Mouse (Mus musculus): ENCODE results near the gene Nav2. TPM values are rescaled to one million over a fixed set of nuclear protein-coding genes. Genes with fewer than 3 reads are reported as not detected.

Gene Nav2
- polyA plus RNA-seq, 1 experiment from 2014 or later, result 4.1 TPM

DNA sequence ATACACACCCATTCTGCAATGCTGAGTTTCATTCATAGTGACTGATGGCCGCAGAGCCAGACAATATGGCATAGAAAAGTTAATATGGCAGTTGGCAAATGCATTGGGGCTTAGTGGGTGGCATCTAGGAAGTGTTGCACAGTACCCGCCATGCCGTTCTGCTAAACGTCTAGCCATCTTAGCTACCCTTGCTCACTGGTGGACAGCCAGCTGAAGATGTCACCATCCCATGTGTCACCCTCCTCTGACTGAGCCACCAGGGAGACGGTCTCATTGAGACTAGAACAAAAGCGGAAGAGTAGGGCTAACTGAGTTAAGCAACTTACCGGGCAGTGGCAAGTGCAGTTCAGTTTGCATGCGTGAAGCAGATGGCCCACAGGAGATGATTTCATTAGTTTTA lies 428.2 kb downstream of the Nav2 start:
- Histone ChIP-seq H3K4me2 (ENCODE audit: low read depth, low read length) (no peak overlapping the region), H3K4me1 (ENCODE audit: control insufficient read depth, low read depth, low read length) (no peaks in the 10 kb centered on the region; the same call in 1 of the 2 replicates), H3K4me3 (ENCODE audit: low read depth, low read length) (no peak overlapping the region), H3K9ac (ENCODE audit: low read depth, low read length) (no peak overlapping the region), H3K27me3 (ENCODE audit: control insufficient read depth, insufficient read depth, low read depth, low read length) (no peaks in the 10 kb centered on the region), H3K27ac (ENCODE audit: low read length) (no peak overlapping the region), H3K9me3 (replicated peaks; ENCODE audit: control insufficient read depth, low read length) (no peaks in the 10 kb centered on the region), H3K36me3 (ENCODE audit: control insufficient read depth, insufficient read depth) (no peaks in the 10 kb centered on the region)
- 76% methylated on average over 8 of the region's 8 CpGs for WGBS (ENCODE audit: insufficient replicate concordance)
- no peak for ATAC-seq (ENCODE audit: low read depth)

DNA sequence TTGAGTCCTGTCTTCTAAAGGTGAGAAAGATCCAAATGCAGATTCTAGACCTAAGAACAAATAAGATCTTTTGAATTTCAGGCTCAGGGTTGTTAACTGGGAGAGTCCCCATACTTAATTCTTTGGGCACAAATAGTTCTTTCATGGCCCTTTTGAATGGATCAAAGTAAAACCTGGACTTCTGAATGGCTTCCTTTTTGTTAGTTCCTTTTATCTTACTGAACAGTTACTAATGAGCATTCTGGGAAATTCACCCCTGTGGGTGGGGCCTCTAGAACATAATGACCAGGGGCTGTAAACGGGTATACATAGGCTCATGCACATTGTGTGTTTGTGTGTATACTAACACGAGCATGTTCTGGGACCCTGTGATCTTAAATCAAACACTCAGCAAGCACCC lies 429.2 kb downstream of the Nav2 start:
- ATAC-seq (ENCODE audit: low read depth), result no peak
- Histone ChIP-seq H3K9ac (ENCODE audit: low read depth, low read length) (no peak overlapping the region), H3K4me2 (ENCODE audit: low read depth, low read length) (no peak overlapping the region), H3K4me1 (ENCODE audit: control insufficient read depth, low read depth, low read length) (no peaks in the 10 kb centered on the region; the same call in 1 of the 2 replicates), H3K9me3 (replicated peaks; ENCODE audit: control insufficient read depth, low read length) (no peaks in the 10 kb centered on the region), H3K36me3 (ENCODE audit: control insufficient read depth, insufficient read depth) (no peaks in the 10 kb centered on the region), H3K27ac (ENCODE audit: low read length) (no peak overlapping the region), H3K4me3 (ENCODE audit: low read depth, low read length) (no peak overlapping the region), H3K27me3 (ENCODE audit: control insufficient read depth, insufficient read depth, low read depth, low read length) (no peaks in the 10 kb centered on the region)
- WGBS (ENCODE audit: insufficient replicate concordance), result 31% methylated on average over 2 of the region's 2 CpGs

DNA sequence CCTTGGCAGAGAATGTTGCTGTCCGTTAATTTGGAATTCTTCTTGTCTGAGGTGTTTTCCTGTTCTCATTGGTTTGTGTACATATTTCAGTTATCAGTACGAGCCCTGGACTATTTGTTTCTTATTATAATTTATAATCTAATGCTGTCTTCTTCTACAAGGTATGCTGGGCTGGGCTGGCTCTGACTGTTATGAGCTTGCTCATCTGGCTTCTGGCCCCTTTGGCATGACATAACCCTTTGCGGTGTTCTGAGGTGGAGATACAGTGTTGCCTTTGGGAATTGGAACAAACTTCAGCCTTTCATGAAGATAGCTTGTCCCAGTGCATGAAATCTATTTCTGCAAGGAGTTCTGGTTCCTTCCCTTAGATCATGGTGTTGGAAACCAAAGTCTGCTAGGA lies 431.4 kb downstream of the Nav2 start:
- ATAC-seq (ENCODE audit: low read depth), result no peak
- H3K4me1 ChIP-seq (ENCODE audit: control insufficient read depth, low read depth, low read length), result peaks cover 3% of the 10 kb centered on the region
- WGBS (ENCODE audit: insufficient replicate concordance), result 61% methylated on average over 3 of the region's 3 CpGs
- no peaks in the 10 kb centered on the region for H3K36me3 ChIP-seq (ENCODE audit: control insufficient read depth, insufficient read depth)
- H3K4me3 ChIP-seq (ENCODE audit: low read depth, low read length), result no peak overlapping the region
- H3K9me3 ChIP-seq (replicated peaks; ENCODE audit: control insufficient read depth, low read length), result no peaks in the 10 kb centered on the region
- no peak overlapping the region for H3K9ac ChIP-seq (ENCODE audit: low read depth, low read length)
- H3K27me3 ChIP-seq (ENCODE audit: control insufficient read depth, insufficient read depth, low read depth, low read length), result no peaks in the 10 kb centered on the region; the same call in 1 of the 2 replicates
- no peak overlapping the region for H3K4me2 ChIP-seq (ENCODE audit: low read depth, low read length)
- H3K27ac ChIP-seq (ENCODE audit: low read length), result no peak overlapping the region

DNA sequence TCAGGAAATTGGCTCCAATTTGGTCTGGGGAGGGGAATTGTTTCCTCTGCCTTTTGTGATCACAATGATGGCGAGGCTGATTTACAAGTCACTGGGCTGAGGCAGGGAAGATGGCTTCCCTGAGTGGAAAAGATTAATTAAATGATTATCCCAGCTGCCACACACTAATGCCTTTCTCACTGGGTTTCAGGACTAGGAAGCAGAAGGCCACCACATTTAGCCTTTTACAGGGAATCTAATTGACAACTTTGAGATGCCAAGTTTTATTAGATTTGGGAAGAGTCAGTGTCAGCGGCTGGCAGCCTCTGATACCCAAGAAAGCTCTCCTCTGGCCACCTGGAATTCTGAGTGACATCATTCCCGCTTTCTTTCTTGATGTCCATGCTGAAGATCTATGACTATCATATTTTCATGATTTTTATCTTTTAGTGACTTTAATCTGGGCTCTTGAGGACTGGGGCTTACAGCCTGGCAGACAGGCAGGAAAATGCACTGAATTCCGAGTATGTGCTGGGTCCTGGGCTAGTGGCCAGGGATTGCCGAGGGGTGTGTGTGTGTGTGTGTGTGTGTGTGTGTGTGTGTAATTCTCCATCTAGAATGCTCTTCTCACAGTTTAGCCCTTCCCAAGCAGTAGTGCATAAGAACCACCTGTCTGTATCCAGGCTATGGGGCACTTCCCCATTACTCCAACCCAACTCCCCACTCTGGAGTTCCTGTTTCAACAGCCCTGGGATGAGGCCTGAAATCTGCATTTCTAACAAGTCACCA lies 432.8 kb downstream of the Nav2 start:
- H3K36me3 ChIP-seq (ENCODE audit: control insufficient read depth, insufficient read depth), result no peaks in the 10 kb centered on the region
- 54% methylated on average over 5 of the region's 5 CpGs for WGBS (ENCODE audit: insufficient replicate concordance)
- H3K27ac ChIP-seq (ENCODE audit: low read length), result no peak overlapping the region
- no peak overlapping the region for H3K4me2 ChIP-seq (ENCODE audit: low read depth, low read length)
- H3K27me3 ChIP-seq (ENCODE audit: control insufficient read depth, insufficient read depth, low read depth, low read length), result no peaks in the 10 kb centered on the region; the same call in 1 of the 2 replicates
- H3K9ac ChIP-seq (ENCODE audit: low read depth, low read length), result no peak overlapping the region
- no peak overlapping the region for H3K4me3 ChIP-seq (ENCODE audit: low read depth, low read length)
- ATAC-seq (ENCODE audit: low read depth), result no peak
- H3K4me1 ChIP-seq (ENCODE audit: control insufficient read depth, low read depth, low read length), result peaks cover 3% of the 10 kb centered on the region; the same call in 1 of the 2 replicates
- H3K9me3 ChIP-seq (replicated peaks; ENCODE audit: control insufficient read depth, low read length), result no peaks in the 10 kb centered on the region

DNA sequence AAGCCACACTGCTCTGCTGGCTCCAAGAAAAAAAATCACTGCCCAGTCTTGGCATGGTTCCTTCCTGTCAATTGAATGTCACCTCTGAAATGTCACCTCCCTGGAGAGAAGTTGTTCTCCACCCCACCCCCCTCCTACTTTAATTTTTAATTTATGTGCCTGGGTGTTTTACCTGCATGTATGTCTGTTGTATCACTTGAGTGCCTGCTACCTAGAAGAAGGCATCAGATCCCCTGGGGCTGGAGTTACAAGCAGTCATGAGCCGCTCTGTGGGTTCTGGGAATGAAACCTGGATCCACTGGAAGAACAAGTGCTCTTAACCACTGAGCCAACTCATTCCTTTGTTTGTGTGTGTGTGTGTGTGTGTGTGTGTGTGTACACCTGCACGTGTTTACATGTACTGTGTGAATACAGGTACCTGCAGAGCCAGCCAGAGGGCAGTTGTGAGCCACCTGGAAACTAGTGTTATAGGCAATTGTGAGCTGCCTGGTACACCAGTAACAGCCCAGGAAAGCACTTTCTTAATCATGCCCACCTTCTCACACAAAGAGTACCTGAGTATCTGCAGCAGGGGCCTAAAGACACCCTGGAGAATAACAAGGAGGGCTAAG lies 433.5 kb downstream of the Nav2 start:
- no peak overlapping the region for H3K4me3 ChIP-seq (ENCODE audit: low read depth, low read length)

DNA sequence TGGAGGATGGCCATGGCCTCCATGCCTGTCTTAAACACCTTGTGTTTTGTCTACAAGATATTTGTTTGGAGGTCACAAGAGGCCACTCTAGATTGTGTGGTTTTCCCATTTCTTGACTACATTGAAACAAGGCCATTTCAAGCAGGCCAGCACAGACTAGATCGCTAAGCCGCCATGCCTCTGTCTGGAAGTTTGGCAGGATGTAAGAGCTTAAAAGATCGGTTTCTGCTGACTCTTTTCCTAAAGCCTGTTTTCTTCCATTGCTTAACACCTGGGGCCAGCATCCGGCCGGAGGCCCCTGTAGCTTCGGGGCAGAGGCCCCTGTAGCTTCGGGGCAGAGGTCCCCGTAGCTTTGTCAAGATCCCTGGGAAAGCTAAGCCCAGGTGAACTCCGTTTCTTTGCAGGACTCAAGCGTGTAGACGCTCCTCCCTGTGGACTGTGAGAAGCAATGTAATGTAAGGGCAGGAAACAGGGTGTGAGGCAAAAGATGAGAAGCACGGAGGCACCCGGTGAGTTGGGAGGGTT lies 434.1 kb downstream of the Nav2 start:
- Histone ChIP-seq H3K4me1 (ENCODE audit: control insufficient read depth, low read depth, low read length) (peaks cover 3% of the 10 kb centered on the region; the same call in 1 of the 2 replicates), H3K9ac (ENCODE audit: low read depth, low read length) (no peak overlapping the region), H3K4me2 (ENCODE audit: low read depth, low read length) (no peak overlapping the region), H3K36me3 (ENCODE audit: control insufficient read depth, insufficient read depth) (no peaks in the 10 kb centered on the region), H3K27ac (ENCODE audit: low read length) (no peak overlapping the region), H3K4me3 (ENCODE audit: low read depth, low read length) (no peak overlapping the region), H3K9me3 (replicated peaks; ENCODE audit: control insufficient read depth, low read length) (no peaks in the 10 kb centered on the region), H3K27me3 (ENCODE audit: control insufficient read depth, insufficient read depth, low read depth, low read length) (no peaks in the 10 kb centered on the region; the same call in 1 of the 2 replicates)
- 41% methylated on average over 13 of the region's 13 CpGs for WGBS (ENCODE audit: insufficient replicate concordance)
- ATAC-seq (ENCODE audit: low read depth), result peak; percentile 19; the same call in 1 of the 2 replicates

More for the DNA sequence above, 433.5 kb downstream of the Nav2 start:
- no peaks in the 10 kb centered on the region for H3K36me3 ChIP-seq (ENCODE audit: control insufficient read depth, insufficient read depth)
- no peak overlapping the region for H3K27ac ChIP-seq (ENCODE audit: low read length)
- no peaks in the 10 kb centered on the region for H3K9me3 ChIP-seq (replicated peaks; ENCODE audit: control insufficient read depth, low read length)
- WGBS (ENCODE audit: insufficient replicate concordance), result 57% methylated on average over 2 of the region's 2 CpGs
- peaks cover 3% of the 10 kb centered on the region; the same call in 1 of the 2 replicates for H3K4me1 ChIP-seq (ENCODE audit: control insufficient read depth, low read depth, low read length)
- H3K9ac ChIP-seq (ENCODE audit: low read depth, low read length), result no peak overlapping the region
- H3K4me2 ChIP-seq (ENCODE audit: low read depth, low read length), result no peak overlapping the region
- H3K27me3 ChIP-seq (ENCODE audit: control insufficient read depth, insufficient read depth, low read depth, low read length), result no peaks in the 10 kb centered on the region; the same call in 1 of the 2 replicates
- no peak for ATAC-seq (ENCODE audit: low read depth)

DNA sequence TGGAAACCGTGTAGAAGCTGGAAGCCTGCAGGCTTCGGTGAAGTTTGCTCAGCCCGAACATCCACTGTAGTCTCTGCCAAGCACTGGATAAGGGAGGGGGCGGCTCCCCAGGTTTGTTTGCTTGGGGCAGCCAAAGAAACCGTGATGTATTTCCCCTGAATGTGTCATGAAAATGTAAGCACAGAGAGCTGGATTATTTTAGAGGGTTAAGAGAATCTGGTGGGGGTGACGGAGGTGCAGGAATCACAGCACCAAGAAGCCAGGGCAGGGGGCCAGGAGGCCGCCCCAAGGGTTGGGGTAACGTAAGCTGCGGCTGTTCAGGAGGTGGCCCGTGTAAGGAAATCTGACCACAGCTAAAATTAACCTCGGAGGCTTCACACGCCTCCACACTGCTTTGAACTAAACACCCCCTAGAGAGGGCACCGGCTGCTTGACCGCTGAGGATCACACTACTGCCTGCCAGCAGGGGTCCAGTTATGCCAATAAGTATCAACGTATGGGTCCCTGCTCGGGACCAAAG lies 434.6 kb downstream of the Nav2 start:
- H3K9ac ChIP-seq (ENCODE audit: low read depth, low read length), result no peak overlapping the region
- no peak; the same call in 1 of the 2 replicates for ATAC-seq (ENCODE audit: low read depth)
- no peaks in the 10 kb centered on the region for H3K36me3 ChIP-seq (ENCODE audit: control insufficient read depth, insufficient read depth)
- H3K4me2 ChIP-seq (ENCODE audit: low read depth, low read length), result no peak overlapping the region
- no peaks in the 10 kb centered on the region; the same call in 1 of the 2 replicates for H3K27me3 ChIP-seq (ENCODE audit: control insufficient read depth, insufficient read depth, low read depth, low read length)
- no peak overlapping the region for H3K27ac ChIP-seq (ENCODE audit: low read length)
- H3K9me3 ChIP-seq (replicated peaks; ENCODE audit: control insufficient read depth, low read length), result no peaks in the 10 kb centered on the region
- H3K4me3 ChIP-seq (ENCODE audit: low read depth, low read length), result no peak overlapping the region
- H3K4me1 ChIP-seq (ENCODE audit: control insufficient read depth, low read depth, low read length), result peaks cover 3% of the 10 kb centered on the region; the same call in 1 of the 2 replicates
- 18% methylated on average over 16 of the region's 16 CpGs for WGBS (ENCODE audit: insufficient replicate concordance)

DNA sequence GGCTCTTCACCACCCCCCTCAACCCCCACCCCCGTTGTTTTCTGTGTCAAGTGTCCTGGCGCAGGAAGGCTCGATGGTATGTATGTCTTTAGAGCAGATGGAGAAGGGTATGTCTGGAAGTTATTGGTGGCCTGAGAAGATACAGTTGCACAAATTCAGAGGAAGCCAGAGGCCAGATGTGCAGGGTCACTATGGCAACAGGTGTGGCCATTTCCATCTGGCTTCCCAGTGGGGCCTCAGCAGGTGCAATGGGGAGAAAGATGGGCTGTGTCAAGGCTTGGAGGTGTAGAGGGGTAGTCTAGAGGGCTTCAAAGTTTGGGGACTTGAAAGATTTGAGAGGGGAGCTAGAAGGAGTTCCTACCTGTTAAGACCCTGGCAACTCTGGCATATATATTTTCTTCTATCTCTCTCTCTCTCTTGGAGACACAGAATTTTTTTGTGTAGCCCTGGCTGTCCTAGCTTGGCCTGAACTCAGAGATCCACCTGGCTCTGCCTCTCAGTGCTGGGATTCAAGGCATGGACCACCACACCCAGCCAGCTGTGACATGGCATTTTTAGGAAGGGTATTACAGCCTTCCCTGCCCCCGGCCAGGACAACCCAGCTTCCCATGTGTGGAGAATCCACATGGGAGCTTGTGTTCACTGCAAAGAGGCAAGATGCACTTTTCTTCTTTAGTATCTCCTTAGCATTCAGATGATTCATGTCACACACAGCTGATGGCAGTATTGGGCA lies 435.4 kb downstream of the Nav2 start:
- Histone ChIP-seq H3K4me1 (ENCODE audit: control insufficient read depth, low read depth, low read length) (peaks cover 3% of the 10 kb centered on the region; the same call in 1 of the 2 replicates), H3K27ac (ENCODE audit: low read length) (no peak overlapping the region), H3K4me2 (ENCODE audit: low read depth, low read length) (no peak overlapping the region), H3K9ac (ENCODE audit: low read depth, low read length) (no peak overlapping the region), H3K27me3 (ENCODE audit: control insufficient read depth, insufficient read depth, low read depth, low read length) (no peaks in the 10 kb centered on the region; the same call in 1 of the 2 replicates), H3K36me3 (ENCODE audit: control insufficient read depth, insufficient read depth) (no peaks in the 10 kb centered on the region), H3K9me3 (replicated peaks; ENCODE audit: control insufficient read depth, low read length) (no peaks in the 10 kb centered on the region), H3K4me3 (ENCODE audit: low read depth, low read length) (no peak overlapping the region)
- WGBS (ENCODE audit: insufficient replicate concordance), result 58% methylated on average over 4 of the region's 4 CpGs
- ATAC-seq (ENCODE audit: low read depth), result no peak

Measured in liver, embryonic 16.5 days (tissue).